Mouse (Mus musculus) small intestine, adult 2 months (tissue): Measurements from ENCODE around the gene Gm17662.

ENCODE experiments used
- CTCF ChIP-seq: fragments of 200-500 bp; IDR thresholded peaks from 2 replicates; pipeline ENCODE4 v1.5.1; 2012; ENCODE audit warnings: low read depth, mild to moderate bottlenecking, control low read depth, inconsistent platforms, low read length, moderate library complexity, mixed read lengths; ENCODE audit not compliant: insufficient replicate concordance, insufficient read length; ENCODE audit errors: extremely low read depth
- POLR2A ChIP-seq: fragments of 200-500 bp; IDR thresholded peaks from 2 replicates; pipeline ENCODE4 v1.6.1; 2012; ENCODE audit warnings: low read depth, mild to moderate bottlenecking, control low read depth, inconsistent platforms, low read length, moderate library complexity

GRCm38 (mm10) chr4:104816519-104817232 lies 40.5 kb upstream of the Gm17662 start:
- TF ChIP-seq CTCF = no peak
- no peak for TF ChIP-seq POLR2A
